Mouse (Mus musculus) MEL (cell line): ENCODE data around the gene Rad51b. TPM values are rescaled to one million over a fixed set of nuclear protein-coding genes. Genes with fewer than 3 reads are reported as not detected.
A peak's percentile ranks its signal among the peaks of the same experiment; 100 is the strongest.

Experiments used
- DNase-seq: peaks from one replicate; pipeline ENCODE4 v3.0.0; 2011; ENCODE audit warnings: low read depth, low spot score
- H3K27ac ChIP-seq: 2 replicates; pipeline ENCODE4 v1.5.1; 2012; ENCODE audit warnings: low read depth, mild to moderate bottlenecking, control low read depth, low read length, moderate library complexity; ENCODE audit not compliant: control insufficient read depth
- H3K27me3 ChIP-seq, 2 experiments: fragments of 150-350 bp in 1 of 2; sonication (generic) in 1 of 2; 2 replicates each; pipeline ENCODE4 v1.6.1; 2012; ENCODE audit warnings: low read length in 2 of 2, mild to moderate bottlenecking in 2 of 2, improper control_type of control experiment in 1 of 2, moderate library complexity in 1 of 2; ENCODE audit not compliant: insufficient read depth in 2 of 2, control insufficient read depth in 1 of 2
- H3K36me3 ChIP-seq, 2 experiments: 2 replicates each; pipeline ENCODE4 v1.6.1; 2012 to 2014; ENCODE audit warnings: low read length in 2 of 2, improper control_type of control experiment in 1 of 2, inconsistent platforms in 1 of 2, mild to moderate bottlenecking in 1 of 2; ENCODE audit not compliant: insufficient read depth in 2 of 2, control insufficient read depth in 1 of 2
- H3K4me1 ChIP-seq, 2 experiments: fragments of 150-350 bp in 1 of 2; sonication (generic) in 1 of 2; 2 replicates each; pipeline ENCODE4 v1.6.1; 2012; ENCODE audit warnings: low read length in 2 of 2, improper control_type of control experiment in 1 of 2, mild to moderate bottlenecking in 1 of 2; ENCODE audit not compliant: insufficient read depth in 2 of 2, control insufficient read depth in 1 of 2
- H3K4me3 ChIP-seq, 2 experiments: fragments of 150-350 bp in 1 of 2; sonication (generic) in 1 of 2; 2 replicates each; pipeline ENCODE4 v1.5.1; 2012; ENCODE audit warnings: low read depth in 2 of 2, low read length in 2 of 2, mild to moderate bottlenecking in 2 of 2, moderate library complexity in 2 of 2, control low read depth in 1 of 2, improper control_type of control experiment in 1 of 2; ENCODE audit not compliant: control insufficient read depth in 1 of 2, insufficient read depth in 1 of 2
- H3K79me2 ChIP-seq: 2 replicates; pipeline ENCODE4 v1.6.1; 2012; ENCODE audit warnings: mild to moderate bottlenecking, low read length, moderate library complexity; ENCODE audit not compliant: control insufficient read depth, poor library complexity, insufficient read depth
- H3K9ac ChIP-seq: 2 replicates; pipeline ENCODE4 v1.6.1; 2012; ENCODE audit warnings: low read depth, mild to moderate bottlenecking, control low read depth, low read length, moderate library complexity; ENCODE audit not compliant: control insufficient read depth, poor library complexity, severe bottlenecking
- H3K9me3 ChIP-seq: fragments of 150-350 bp; sonication (generic); replicated peaks from 2 replicates; pipeline ENCODE4 v1.6.1; 2012; ENCODE audit warnings: mild to moderate bottlenecking, low read length, improper control_type of control experiment, moderate library complexity; ENCODE audit not compliant: insufficient read depth
- BHLHE40 ChIP-seq: IDR thresholded peaks from 2 replicates; pipeline ENCODE4 v1.6.1; 2012; ENCODE audit warnings: low read depth, mild to moderate bottlenecking, inconsistent platforms, low read length, improper control_type of control experiment, borderline replicate concordance
- CHD1 ChIP-seq: IDR thresholded peaks from 2 replicates; pipeline ENCODE4 v1.6.1; 2012; ENCODE audit warnings: low read depth, mild to moderate bottlenecking, inconsistent platforms, low read length, improper control_type of control experiment
- CTCF ChIP-seq, 3 experiments: IDR thresholded peaks in 2 of 3; conservative IDR thresholded peaks in 1 of 3; 2 replicates each; pipeline ENCODE4 v1.5.1; 2011 to 2012; ENCODE audit warnings: low read length in 3 of 3, low read depth in 2 of 3, mild to moderate bottlenecking in 2 of 3, improper control_type of control experiment in 1 of 3, inconsistent platforms in 1 of 3, mixed read lengths in 1 of 3, moderate library complexity in 1 of 3; ENCODE audit not compliant: control insufficient read depth in 1 of 3, insufficient read depth in 1 of 3, poor library complexity in 1 of 3, severe bottlenecking in 1 of 3
- E2F4 ChIP-seq: IDR thresholded peaks from 2 replicates; pipeline ENCODE4 v1.6.1; 2011; ENCODE audit warnings: low read depth, low read length, improper control_type of control experiment, borderline replicate concordance
- ELF1 ChIP-seq: IDR thresholded peaks from 2 replicates; pipeline ENCODE4 v1.6.1; 2014; ENCODE audit warnings: low read depth, mild to moderate bottlenecking, inconsistent platforms, low read length, improper control_type of control experiment, moderate library complexity
- EP300 ChIP-seq, 2 experiments: IDR thresholded peaks; 2 replicates each; pipeline ENCODE4 v1.6.1; 2011; ENCODE audit warnings: improper control_type of control experiment in 2 of 2, low read length in 2 of 2, low read depth in 1 of 2, mild to moderate bottlenecking in 1 of 2
- GABPA ChIP-seq: IDR thresholded peaks from 2 replicates; pipeline ENCODE4 v1.6.1; 2012; ENCODE audit warnings: low read depth, mild to moderate bottlenecking, inconsistent platforms, low read length, improper control_type of control experiment, moderate library complexity
- GATA1 ChIP-seq: IDR thresholded peaks from 2 replicates; pipeline ENCODE4 v1.6.1; 2011; ENCODE audit warnings: low read depth, low read length, improper control_type of control experiment
- JUND ChIP-seq: IDR thresholded peaks from 2 replicates; pipeline ENCODE4 v1.6.1; 2011; ENCODE audit warnings: low read depth, mild to moderate bottlenecking, improper control_type of control experiment, low read length
- MAFK ChIP-seq: IDR thresholded peaks from 2 replicates; pipeline ENCODE4 v1.6.1; 2011; ENCODE audit warnings: low read depth, mild to moderate bottlenecking, low read length, improper control_type of control experiment, borderline replicate concordance
- MAX ChIP-seq: IDR thresholded peaks from 2 replicates; pipeline ENCODE4 v1.6.1; 2011; ENCODE audit warnings: low read length, improper control_type of control experiment
- MAZ ChIP-seq: IDR thresholded peaks from 2 replicates; pipeline ENCODE4 v1.6.1; 2012; ENCODE audit warnings: low read depth, mild to moderate bottlenecking, inconsistent platforms, low read length, improper control_type of control experiment
- MEF2A ChIP-seq: IDR thresholded peaks from 2 replicates; pipeline ENCODE4 v1.6.1; 2014; ENCODE audit warnings: low read depth, mild to moderate bottlenecking, inconsistent platforms, low read length, improper control_type of control experiment; ENCODE audit not compliant: poor library complexity, insufficient replicate concordance, severe bottlenecking; ENCODE audit errors: extremely low read depth
- MXI1 ChIP-seq: IDR thresholded peaks from 2 replicates; pipeline ENCODE4 v1.6.1; 2011; ENCODE audit warnings: mild to moderate bottlenecking, low read depth, low read length, improper control_type of control experiment
- MYB ChIP-seq: IDR thresholded peaks from 2 replicates; pipeline ENCODE4 v1.6.1; 2011; ENCODE audit warnings: mild to moderate bottlenecking, low read depth, low read length, improper control_type of control experiment
- MYC ChIP-seq: IDR thresholded peaks from 2 replicates; pipeline ENCODE4 v1.6.1; 2011; ENCODE audit warnings: low read depth, mild to moderate bottlenecking, low read length, improper control_type of control experiment, moderate library complexity
- NELFE ChIP-seq: IDR thresholded peaks from 2 replicates; pipeline ENCODE4 v1.6.1; 2011; ENCODE audit warnings: low read depth, low read length, improper control_type of control experiment
- NRF1 ChIP-seq: IDR thresholded peaks from 2 replicates; pipeline ENCODE4 v1.6.1; 2014; ENCODE audit warnings: low read depth, mild to moderate bottlenecking, inconsistent platforms, low read length, improper control_type of control experiment, moderate library complexity; ENCODE audit not compliant: poor library complexity, insufficient read depth, severe bottlenecking
- POLR2A ChIP-seq, 2 experiments: IDR thresholded peaks; 2 replicates each; pipeline ENCODE4 v1.6.1; 2011 to 2012; ENCODE audit warnings: low read length in 2 of 2, mild to moderate bottlenecking in 2 of 2, control low read depth in 1 of 2, improper control_type of control experiment in 1 of 2, low read depth in 1 of 2, moderate library complexity in 1 of 2; ENCODE audit not compliant: control insufficient read depth in 1 of 2, insufficient read depth in 1 of 2, poor library complexity in 1 of 2
- POLR2AphosphoS2 ChIP-seq: IDR thresholded peaks from 2 replicates; pipeline ENCODE4 v1.6.1; 2011; ENCODE audit warnings: low read length, improper control_type of control experiment
- RCOR1 ChIP-seq: IDR thresholded peaks from 2 replicates; pipeline ENCODE4 v1.6.1; 2012; ENCODE audit warnings: low read depth, mild to moderate bottlenecking, inconsistent platforms, low read length, improper control_type of control experiment
- USF1 ChIP-seq: IDR thresholded peaks from 2 replicates; pipeline ENCODE4 v1.6.1; 2014; ENCODE audit warnings: low read depth, mild to moderate bottlenecking, inconsistent platforms, low read length, improper control_type of control experiment, moderate library complexity
- USF2 ChIP-seq, 2 experiments: IDR thresholded peaks; 2 replicates each; pipeline ENCODE4 v1.6.1; 2011 to 2012; ENCODE audit warnings: improper control_type of control experiment in 2 of 2, low read length in 2 of 2, borderline replicate concordance in 1 of 2, inconsistent platforms in 1 of 2, low read depth in 1 of 2, mild to moderate bottlenecking in 1 of 2; ENCODE audit not compliant: insufficient read depth in 1 of 2
- ZMIZ1 ChIP-seq: IDR thresholded peaks from 2 replicates; pipeline ENCODE4 v1.6.1; 2012; ENCODE audit warnings: low read depth, mild to moderate bottlenecking, inconsistent platforms, low read length, improper control_type of control experiment, moderate library complexity
- ZNF384 ChIP-seq: IDR thresholded peaks from 2 replicates; pipeline ENCODE4 v1.6.1; 2012; ENCODE audit warnings: low read depth, mild to moderate bottlenecking, inconsistent platforms, low read length, improper control_type of control experiment
- polyA plus RNA-seq, 2 experiments: library from polyadenylated mRNA; stranded (reverse) in 1 of 2; unstranded in 1 of 2; fragments of >175 nt in 1 of 2; fragments of >200 nt in 1 of 2; gene quantifications; 2 replicates each; pipeline versions ENCODE4 v1.2.1 to v1.2.4; 2012; ENCODE audit warnings: low replicate concordance in 2 of 2, low read depth in 1 of 2; ENCODE audit not compliant: insufficient read length in 2 of 2, insufficient read depth in 1 of 2, missing spikeins in 1 of 2
- total RNA-seq: library from RNA; depleted of rRNA; stranded (reverse); fragments of 300-350 nt; gene quantifications from 2 replicates; pipeline ENCODE4 v1.2.3, GENCODE M21; 2012

The Rad51b gene
- total and polyA plus RNA-seq, 3 experiments: 3.6 to 5.7 TPM; not detected in 1

- H3K27me3 ChIP-seq: no peaks in the 10 kb centered on the region
- no peak overlapping the region for H3K27ac ChIP-seq
- H3K79me2 ChIP-seq: no peaks in the 10 kb centered on the region
- no peak overlapping the region for H3K4me3 ChIP-seq
- DNase-seq: no peak
- TF ChIP-seq MEF2A (no peak), NRF1 (no peak), ZMIZ1 (no peak), MAX (no peak), MYC (no peak), CHD1 (no peak), MYB (no peak), ELF1 (no peak), POLR2AphosphoS2 (no peak), JUND (no peak), POLR2A (IDR thresholded peaks at IDR 0.05; ENCODE audit: control insufficient read depth in 1 of 2, insufficient read depth in 1 of 2, low read depth in 1 of 2, low read length in 2 of 2, poor library complexity in 1 of 2) (no peak), USF1 (no peak)
- TF ChIP-seq, all 39 proteins: peak for 0
- Histone ChIP-seq H3K9me3 (no peaks in the 10 kb centered on the region), H3K36me3 (peaks cover 0 to 14% of the 10 kb centered on the region in 2 experiments; a peak in 2 of 4 replicates), H3K9ac (no peak overlapping the region), H3K4me1 (peaks cover 13 to 20% of the 10 kb centered on the region in 2 experiments)
Observed at GRCm38 (mm10) chr12:79832611-79833010, 535.5 kb downstream of the Rad51b start.

- DNase-seq: no peak
Observed at GRCm38 (mm10) chr12:79835521-79835920, 538.4 kb downstream of the Rad51b start.

GRCm38 (mm10) chr12:79838181-79838961, 541.3 kb downstream of the Rad51b start:
- Histone ChIP-seq H3K79me2 (no peaks in the 10 kb centered on the region), H3K4me3 (peak overlapping the region in 1 of 2 experiments; percentile 21; a peak in 2 of 4 replicates), H3K27me3 (no peaks in the 10 kb centered on the region), H3K9ac (peak overlapping the region; percentile 42), H3K27ac (peak overlapping the region; percentile 73), H3K4me1 (peaks cover 2 to 25% of the 10 kb centered on the region in 2 experiments), H3K36me3 (peaks cover 0 to 15% of the 10 kb centered on the region in 2 experiments; a peak in 2 of 4 replicates), H3K9me3 (no peaks in the 10 kb centered on the region)
- peak; percentile 87 for DNase-seq
- TF ChIP-seq ZNF384 (no peak), EP300 (IDR thresholded peaks at IDR 0.05; ENCODE audit: low read depth in 1 of 2, low read length in 2 of 2) (peak; percentile 89 to 90), USF2 (IDR thresholded peaks at IDR 0.05; ENCODE audit: borderline replicate concordance in 1 of 2, insufficient read depth in 1 of 2, low read depth in 1 of 2, low read length in 2 of 2) (no peak), ELF1 (peak; percentile 23; the same call in 1 of the 2 replicates), GABPA (no peak), CTCF (IDR thresholded peaks at IDR 0.05 in 2 of 3, conservative IDR thresholded peaks at IDR 0.05 in 1 of 3; ENCODE audit: control insufficient read depth in 1 of 3, insufficient read depth in 1 of 3, low read depth in 2 of 3, low read length in 3 of 3, poor library complexity in 1 of 3, severe bottlenecking in 1 of 3) (no peak), NELFE (no peak), MAZ (no peak), BHLHE40 (peak; percentile 60; the same call in 1 of the 2 replicates), MXI1 (peak; percentile 75), USF1 (peak; percentile 59; the same call in 1 of the 2 replicates), MAX (peak; percentile 64; the same call in 1 of the 2 replicates), GATA1 (peak; percentile 89), MAFK (no peak)

More at GRCm38 (mm10) chr12:79835521-79835920, 538.4 kb downstream of the Rad51b start:
- Histone ChIP-seq H3K27me3 (no peaks in the 10 kb centered on the region), H3K4me1 (peaks cover 2 to 22% of the 10 kb centered on the region in 2 experiments), H3K79me2 (no peaks in the 10 kb centered on the region), H3K36me3 (peaks cover 0 to 15% of the 10 kb centered on the region in 2 experiments; a peak in 2 of 4 replicates), H3K4me3 (no peak overlapping the region), H3K27ac (no peak overlapping the region), H3K9ac (no peak overlapping the region), H3K9me3 (no peaks in the 10 kb centered on the region)
- TF ChIP-seq RCOR1 (no peak), CHD1 (no peak), USF1 (no peak), E2F4 (no peak), NELFE (no peak)
